ENCODE assay signal across 10 mouse cellular contexts in the genomic region with DNA sequence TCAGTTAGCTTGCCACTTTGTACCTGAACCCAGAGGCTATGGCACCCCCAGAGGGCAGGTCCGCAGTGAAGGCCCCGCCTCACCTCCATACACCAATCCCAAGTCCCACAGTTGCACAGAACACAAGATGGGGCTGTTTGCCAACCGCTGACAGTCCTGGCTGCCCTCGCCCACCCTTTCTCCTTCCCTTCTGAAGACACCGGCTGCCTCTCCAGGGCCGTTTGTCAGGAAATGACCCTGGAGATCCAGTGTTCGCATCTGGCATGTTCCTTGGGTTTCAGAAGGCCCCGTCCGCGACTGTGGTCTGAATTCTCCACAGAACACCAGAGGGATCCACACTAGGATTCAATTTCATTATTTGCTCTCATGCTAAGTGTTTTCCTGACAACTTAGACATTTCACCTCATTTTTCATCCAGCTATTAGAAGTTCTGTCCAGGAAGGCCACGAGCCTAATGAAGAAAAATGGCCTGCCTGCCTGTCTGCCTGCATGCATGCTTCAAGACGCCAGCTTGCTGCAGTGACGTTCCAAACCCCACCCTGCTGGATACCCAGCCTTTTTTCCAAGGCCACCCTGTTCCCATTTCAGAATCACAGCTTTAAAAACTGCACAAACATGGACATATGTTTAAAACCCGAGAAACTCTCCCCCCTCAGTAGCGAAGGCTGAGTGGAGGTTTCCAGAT. TPM values are rescaled to one million over a fixed set of nuclear protein-coding genes. Genes with fewer than 3 reads are reported as not detected.
A peak's percentile ranks its signal among the peaks of the same experiment; 100 is the strongest.
DNase-seq lines count a peak whose midpoint lies in the region; ATAC-seq lines count a peak whose summit lies in the region.
"Had no signal": no experiment of that assay in that cellular context is flagged by ENCODE, and none has a peak within 500 bp of the region (broad histone marks: within the 10 kb centered on the region; RNA-seq: fewer than 3 reads in every experiment).

No protein-coding gene starts in this region.

- no peaks in the 10 kb centered on the region for H3K9me3 ChIP-seq in midbrain, embryonic 15.5 days
- no peaks in the 10 kb centered on the region for H3K9me3 ChIP-seq in midbrain, embryonic 14.5 days (ENCODE audit: control insufficient read depth, low read length)
- H3K9me3 ChIP-seq in intestine, embryonic 15.5 days: no peaks in the 10 kb centered on the region

- 83% methylated on average over 15 of the region's 15 CpGs for WGBS in midbrain, embryonic 15.5 days
- 86% methylated on average over 15 of the region's 15 CpGs for WGBS in midbrain, embryonic 14.5 days
- WGBS in intestine, embryonic 15.5 days: 56% methylated on average over 15 of the region's 15 CpGs

- H3K27ac ChIP-seq in midbrain, embryonic 15.5 days: 0 out of 2 replicates have a peak overlapping the region, but pooled peaks have one; percentile 6
- no peak overlapping the region for H3K27ac ChIP-seq in midbrain, embryonic 14.5 days (replicated peaks; ENCODE audit: low read depth, low read length)
- no peak overlapping the region for H3K27ac ChIP-seq in intestine, embryonic 15.5 days

- H3K4me3 ChIP-seq in midbrain, embryonic 15.5 days: no peak overlapping the region
- no peak overlapping the region for H3K4me3 ChIP-seq in midbrain, embryonic 14.5 days (replicated peaks; ENCODE audit: low read depth, low read length)
- H3K4me3 ChIP-seq in intestine, embryonic 15.5 days (replicated peaks): no peak overlapping the region
- H3K4me3 ChIP-seq: erythroblast, embryonic 14.5 days had no signal

- peak; percentile 82 for ATAC-seq in frontal cortex, adult (ENCODE audit: low TSS enrichment)
- ATAC-seq in midbrain, embryonic 15.5 days (replicated peaks): no peak
- ATAC-seq in midbrain, embryonic 14.5 days (ENCODE audit: low FRiP score, low TSS enrichment): no peak
- peak; percentile 28; the same call in 1 of the 2 replicates for ATAC-seq in intestine, embryonic 15.5 days

- DNase-seq in frontal cortex, postnatal 14 days (ENCODE audit: low spot score in 2 of 2): no peak
- no peak for DNase-seq in midbrain, embryonic 14.5 days
- DNase-seq in telencephalon, adult 2 months (ENCODE audit: low read depth, low spot score): peak; percentile 41
- DNase-seq in yolk sac, embryonic 10.5 days (ENCODE audit: low spot score): no peak
- DNase-seq in thymus, postnatal 4 days: no peak
- DNase-seq: thymus, postnatal 14 days had no signal

- H3K27me3 ChIP-seq in midbrain, embryonic 15.5 days (replicated peaks): no peaks in the 10 kb centered on the region
- no peaks in the 10 kb centered on the region for H3K27me3 ChIP-seq in midbrain, embryonic 14.5 days (ENCODE audit: control insufficient read depth, insufficient read depth, low read length)
- H3K27me3 ChIP-seq in intestine, embryonic 15.5 days (replicated peaks): no peaks in the 10 kb centered on the region

- H3K9ac ChIP-seq in midbrain, embryonic 15.5 days: no peak overlapping the region
- no peak overlapping the region for H3K9ac ChIP-seq in midbrain, embryonic 14.5 days (replicated peaks; ENCODE audit: low read length)
- no peak overlapping the region for H3K9ac ChIP-seq in intestine, embryonic 15.5 days

- H3K4me1 ChIP-seq in midbrain, embryonic 15.5 days: peaks cover 3% of the 10 kb centered on the region; the same call in 1 of the 2 replicates
- H3K4me1 ChIP-seq in midbrain, embryonic 14.5 days (ENCODE audit: control insufficient read depth, insufficient read depth, low read length): no peaks in the 10 kb centered on the region
- H3K4me1 ChIP-seq in intestine, embryonic 15.5 days (replicated peaks): no peaks in the 10 kb centered on the region

- no peaks in the 10 kb centered on the region for H3K36me3 ChIP-seq in midbrain, embryonic 15.5 days (replicated peaks)
- no peaks in the 10 kb centered on the region for H3K36me3 ChIP-seq in midbrain, embryonic 14.5 days (ENCODE audit: control insufficient read depth, insufficient read depth, low read length)
- H3K36me3 ChIP-seq in intestine, embryonic 15.5 days: peaks cover 4% of the 10 kb centered on the region; the same call in 1 of the 2 replicates

- no peak overlapping the region for H3K4me2 ChIP-seq in midbrain, embryonic 15.5 days
- no peak overlapping the region for H3K4me2 ChIP-seq in midbrain, embryonic 14.5 days (ENCODE audit: low read length)
- H3K4me2 ChIP-seq in intestine, embryonic 15.5 days (replicated peaks): no peak overlapping the region

RNA-seq across cellular contexts. Expression of a gene that starts 50.2 kb away (rescaled TPM):
- polyA plus RNA-seq in midbrain, embryonic 15.5 days (2015; fragmentation: Nextera tagmentation; extraction: Ambion mirVana): 45.2 and 46.4 TPM in 2 replicates
- polyA plus RNA-seq in midbrain, embryonic 14.5 days (2014; fragmentation: Nextera tagmentation; extraction: Ambion mirVana): 38.8 and 46.8 TPM in 2 replicates
- 26.5 and 28.8 TPM in 2 replicates for polyA plus RNA-seq in intestine, embryonic 15.5 days (2015; fragmentation: Nextera tagmentation; extraction: Ambion mirVana)

Comparison
In these comparisons a context has a peak if more than half of its experiments do, and no peak if none do; other contexts are left out.
1. ATAC-seq: peak in frontal cortex, adult (single experiment) and intestine, embryonic 15.5 days (single experiment); none in midbrain, embryonic 15.5 days (single experiment) and midbrain, embryonic 14.5 days (single experiment).